Mouse (Mus musculus) lung, postnatal 0 days (tissue): ENCODE measurements around the gene Gm11549. TPM values are rescaled to one million over a fixed set of nuclear protein-coding genes. Genes with fewer than 3 reads are reported as not detected.

Experiments used
- ATAC-seq: fragments of 200-750 bp; cut with Nextera tagmentation; 2 replicates; pipeline ENCODE4 v1.8.0; 2017; ENCODE audit warnings: moderate library complexity
- DNase-seq: peaks from one replicate; pipeline ENCODE4 v3.0.0-alpha.2; 2016; ENCODE audit warnings: low spot score
- H3K27ac ChIP-seq: fragments of 300-500 bp; sonication (generic); 2 replicates; pipeline ENCODE4 v1.5.1; 2014; ENCODE audit warnings: antibody characterized with exemption, mild to moderate bottlenecking, low read length, mixed read lengths
- H3K27me3 ChIP-seq: fragments of 300-500 bp; sonication (generic); replicated peaks from 2 replicates; pipeline ENCODE4 v1.6.1; 2014; ENCODE audit warnings: low read length, mixed read lengths; ENCODE audit not compliant: insufficient read depth
- H3K36me3 ChIP-seq: fragments of 300-500 bp; sonication (generic); 2 replicates; pipeline ENCODE4 v1.6.1; 2014; ENCODE audit warnings: low read length, mixed read lengths; ENCODE audit not compliant: insufficient read depth
- H3K4me1 ChIP-seq: fragments of 300-500 bp; sonication (generic); 2 replicates; pipeline ENCODE4 v1.6.1; 2014; ENCODE audit warnings: antibody characterized with exemption, low read depth, low read length, mixed read lengths; ENCODE audit not compliant: insufficient read depth
- H3K4me2 ChIP-seq: fragments of 300-500 bp; sonication (generic); replicated peaks from 2 replicates; pipeline ENCODE4 v1.6.1; 2014; ENCODE audit warnings: low read depth, mild to moderate bottlenecking, low read length, moderate library complexity, mixed read lengths
- H3K4me3 ChIP-seq: fragments of 300-500 bp; sonication (generic); 2 replicates; pipeline ENCODE4 v1.5.1; 2014; ENCODE audit warnings: low read depth, low read length
- H3K9ac ChIP-seq: fragments of 300-500 bp; sonication (generic); replicated peaks from 2 replicates; pipeline ENCODE4 v1.6.1; 2014; ENCODE audit warnings: low read depth, mild to moderate bottlenecking
- H3K9me3 ChIP-seq: fragments of 300-500 bp; sonication (generic); 2 replicates; pipeline ENCODE4 v1.6.1; 2016; ENCODE audit warnings: low read length, mixed read lengths
- CTCF ChIP-seq: IDR thresholded peaks from 2 replicates; pipeline ENCODE4 v1.5.1; 2016; ENCODE audit warnings: antibody characterized with exemption, mild to moderate bottlenecking
- EP300 ChIP-seq: IDR thresholded peaks from 2 replicates; pipeline ENCODE4 v1.6.1; 2016; ENCODE audit warnings: antibody characterized with exemption, mild to moderate bottlenecking, control low read depth
- WGBS: fragments of 180-500 bp; shearing (Covaris S2); extraction: QIAGEN DNeasy Blood & Tissue Kit; methylation state at CpG from one replicate; pipeline ENCODE4 v1.1.7; 2014; 5-methylcytosine and 5-hydroxymethylcytosine counted together
- polyA plus RNA-seq: library from polyadenylated mRNA; unstranded; fragments of >200 nt; fragmentation: Nextera tagmentation; extraction: Ambion mirVana; gene quantifications from 2 replicates; pipeline ENCODE4 v1.2.1, GENCODE M21; 2015

The Gm11549 gene
- polyA plus RNA-seq, 1 experiment from 2014 or later = not detected

DNA sequence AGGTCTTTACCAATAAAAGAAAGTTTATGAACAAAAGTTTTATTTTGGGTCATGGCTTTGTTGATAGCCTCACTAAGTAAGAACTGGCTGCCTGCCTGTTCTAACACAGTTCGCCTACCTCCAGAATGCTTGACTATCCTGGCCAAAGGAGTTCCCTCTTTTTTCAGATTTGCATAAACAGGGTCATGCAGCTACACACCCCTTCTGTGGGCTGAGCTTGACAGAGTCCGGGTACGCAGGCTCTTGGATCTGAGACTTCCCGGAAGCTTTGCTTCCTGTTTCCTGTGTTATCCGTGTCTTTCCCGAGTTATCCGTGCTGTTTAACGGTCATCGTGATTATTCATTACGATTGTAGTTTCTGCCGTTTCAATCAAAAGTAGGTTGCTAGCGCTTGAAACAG, 14.4 kb upstream of the Gm11549 start:
- no peaks in the 10 kb centered on the region for H3K27me3 ChIP-seq
- H3K4me2 ChIP-seq = no peak overlapping the region
- 70% methylated on average over 12 of the region's 12 CpGs for WGBS
- H3K27ac ChIP-seq = no peak overlapping the region
- no peaks in the 10 kb centered on the region for H3K9me3 ChIP-seq
- peaks cover 12% of the 10 kb centered on the region; the same call in 1 of the 2 replicates for H3K4me1 ChIP-seq
- ATAC-seq (no peak), DNase-seq (no peak)
- no peak overlapping the region for H3K9ac ChIP-seq
- H3K4me3 ChIP-seq = no peak overlapping the region
- no peak for TF ChIP-seq EP300
- TF ChIP-seq CTCF = no peak
- no peaks in the 10 kb centered on the region for H3K36me3 ChIP-seq

- WGBS = 0% methylated on average over 1 of the region's 1 CpGs
- Histone ChIP-seq H3K36me3 (no peaks in the 10 kb centered on the region), H3K4me1 (peaks cover 15% of the 10 kb centered on the region; the same call in 1 of the 2 replicates), H3K4me2 (no peak overlapping the region), H3K9ac (no peak overlapping the region), H3K27ac (peak overlapping the region; percentile 34; the same call in 1 of the 2 replicates), H3K27me3 (no peaks in the 10 kb centered on the region), H3K4me3 (no peak overlapping the region), H3K9me3 (no peaks in the 10 kb centered on the region)
- TF ChIP-seq EP300 (no peak), CTCF (no peak)
- ATAC-seq (peak; percentile 56), DNase-seq (peak; percentile 59)
These were observed 11.6 kb upstream of the Gm11549 start for GRCm38 (mm10) chr3:36533201-36533672.

GRCm38 (mm10) chr3:36532738-36533137, 11.1 kb upstream of the Gm11549 start:
- no peak for ATAC-seq
- Histone ChIP-seq H3K27me3 (no peaks in the 10 kb centered on the region), H3K27ac (no peak overlapping the region), H3K4me3 (no peak overlapping the region), H3K4me1 (peaks cover 15% of the 10 kb centered on the region; the same call in 1 of the 2 replicates), H3K4me2 (peak overlapping the region; percentile 69; the same call in 1 of the 2 replicates), H3K9me3 (no peaks in the 10 kb centered on the region), H3K36me3 (no peaks in the 10 kb centered on the region), H3K9ac (no peak overlapping the region)
- 18% methylated on average over 7 of the region's 7 CpGs for WGBS
- peak; percentile 17 for DNase-seq
- no peak for TF ChIP-seq EP300
- TF ChIP-seq CTCF = no peak

GRCm38 (mm10) chr3:36531979-36532542, 10.4 kb upstream of the Gm11549 start:
- H3K4me1 ChIP-seq = peaks cover 15% of the 10 kb centered on the region; the same call in 1 of the 2 replicates
- 4% methylated on average over 18 of the region's 18 CpGs for WGBS
- DNase-seq = peak; percentile 54

GRCm38 (mm10) chr3:36531242-36531641, 9.6 kb upstream of the Gm11549 start:
- 17% methylated on average over 2 of the region's 2 CpGs for WGBS
- no peak for TF ChIP-seq CTCF
- TF ChIP-seq EP300 = no peak
- DNase-seq = no peak
- Histone ChIP-seq H3K4me3 (no peak overlapping the region), H3K36me3 (no peaks in the 10 kb centered on the region), H3K4me2 (no peak overlapping the region), H3K9me3 (no peaks in the 10 kb centered on the region), H3K27me3 (no peaks in the 10 kb centered on the region), H3K27ac (no peak overlapping the region), H3K9ac (no peak overlapping the region), H3K4me1 (peaks cover 15% of the 10 kb centered on the region; the same call in 1 of the 2 replicates)
- ATAC-seq = no peak

More at GRCm38 (mm10) chr3:36531979-36532542, 10.4 kb upstream of the Gm11549 start:
- ATAC-seq = 0 out of 2 replicates have a peak, but pooled peaks have one; percentile 4
- peak overlapping the region; percentile 26; the same call in 1 of the 2 replicates for H3K9ac ChIP-seq
- no peaks in the 10 kb centered on the region for H3K27me3 ChIP-seq
- TF ChIP-seq CTCF (no peak), EP300 (no peak)
- no peaks in the 10 kb centered on the region for H3K36me3 ChIP-seq
- H3K27ac ChIP-seq = no peak overlapping the region
- no peaks in the 10 kb centered on the region for H3K9me3 ChIP-seq
- peak overlapping the region; percentile 42 for H3K4me3 ChIP-seq
- peak overlapping the region; percentile 69 for H3K4me2 ChIP-seq

GRCm38 (mm10) chr3:36530781-36531180, 9.2 kb upstream of the Gm11549 start:
- no peak for ATAC-seq
- TF ChIP-seq EP300 (no peak), CTCF (no peak)

More at GRCm38 (mm10) chr3:36530781-36531180, 9.2 kb upstream of the Gm11549 start:
- Histone ChIP-seq H3K4me1 (peaks cover 15% of the 10 kb centered on the region; the same call in 1 of the 2 replicates), H3K9ac (no peak overlapping the region), H3K36me3 (no peaks in the 10 kb centered on the region), H3K4me3 (no peak overlapping the region), H3K4me2 (no peak overlapping the region), H3K27me3 (no peaks in the 10 kb centered on the region), H3K27ac (no peak overlapping the region), H3K9me3 (no peaks in the 10 kb centered on the region)
- whole genome bisulfite sequencing = 64% methylated on average over 5 of the region's 5 CpGs
- no peak for DNase-seq
